Comparison of ENCODE assay signal across 8 mouse cellular contexts in genomic region chr16:44172297-44173154, GRCm38 (mm10). TPM values are rescaled to one million over a fixed set of nuclear protein-coding genes. Genes with fewer than 3 reads are reported as not detected.
A peak's percentile ranks its signal among the peaks of the same experiment; 100 is the strongest.
DNase-seq lines count a peak whose midpoint lies in the region; ATAC-seq and TF ChIP-seq lines count a peak whose summit lies in the region.

No protein-coding gene starts in this region.

- peak overlapping the region; percentile 99 for H3K27ac ChIP-seq in gastrocnemius, adult 2 months
- H3K27ac ChIP-seq in hindbrain, postnatal 0 days = peak overlapping the region; percentile 89
- peak overlapping the region; percentile 84 for H3K27ac ChIP-seq in left cerebral cortex, adult 2 months

- WGBS in hindbrain, postnatal 0 days = 1% methylated on average over 26 of the region's 26 CpGs

- H3K4me2 ChIP-seq in hindbrain, postnatal 0 days (ENCODE audit: low read depth, low read length) = peak overlapping the region; percentile 92

- intact Hi-C loops in gastrocnemius, adult 2 months (cut with DNase I) = loop anchor here (5.0 kb wide), 2 partner anchors 35 to 45 kb away; partner anchors contain the start of genes Atp6v1a and Naa50
- intact Hi-C loops in left cerebral cortex, adult 2 months (cut with DNase I) = loop anchor here (2.0 kb wide), 1 partner anchor 34 kb away; the partner anchor contains the start of genes Atp6v1a and Naa50

- H3K27me3 ChIP-seq in hindbrain, postnatal 0 days (ENCODE audit: insufficient read depth, low read length) = no peaks in the 10 kb centered on the region

- peak; percentile 51 for TF ChIP-seq CTCF in gastrocnemius, adult 2 months (IDR thresholded peaks at IDR 0.05)
- peak; percentile 69 for TF ChIP-seq CTCF in hindbrain, postnatal 0 days (IDR thresholded peaks at IDR 0.05; ENCODE audit: low read depth)
- peak; percentile 67 for TF ChIP-seq CTCF in left cerebral cortex, adult 2 months (IDR thresholded peaks at IDR 0.05)

- peak; percentile 99 for DNase-seq in ZHBTc4 (ENCODE audit: low read depth, low spot score)
- peak; percentile 99 for DNase-seq in gastrocnemius, adult 2 months
- peak; percentile 98 for DNase-seq in hindbrain, postnatal 0 days (ENCODE audit: low spot score)
- DNase-seq in left cerebral cortex, adult 2 months (ENCODE audit: extremely low spot score in 1 of 2, low spot score in 2 of 2) = peak; percentile 98 to 99
- peak; percentile 98 to 99 for DNase-seq in right cerebral cortex, adult 2 months (ENCODE audit: low spot score in 2 of 2)
- peak; percentile 98 for DNase-seq in urinary bladder, postnatal 14 days (ENCODE audit: low spot score)

- ATAC-seq in common myeloid progenitor, adult 5-6 weeks (replicated peaks; ENCODE audit: low read depth, poor library complexity, severe bottlenecking) = peak; percentile 96
- peak; percentile 100 for ATAC-seq in hindbrain, postnatal 0 days
- ATAC-seq in megakaryocyte, adult 5-6 weeks (ENCODE audit: poor library complexity, severe bottlenecking) = peak; percentile 95

- peak overlapping the region; percentile 92 for H3K9ac ChIP-seq in hindbrain, postnatal 0 days (replicated peaks; ENCODE audit: low read length)

- no peaks in the 10 kb centered on the region for H3K36me3 ChIP-seq in hindbrain, postnatal 0 days (ENCODE audit: insufficient read depth, low read length)

- peak overlapping the region; percentile 98 for H3K4me3 ChIP-seq in gastrocnemius, adult 2 months
- peak overlapping the region; percentile 90 for H3K4me3 ChIP-seq in hindbrain, postnatal 0 days (ENCODE audit: low read length)
- peak overlapping the region; percentile 83 for H3K4me3 ChIP-seq in left cerebral cortex, adult 2 months

- H3K9me3 ChIP-seq in hindbrain, postnatal 0 days (ENCODE audit: low read length) = no peaks in the 10 kb centered on the region

- H3K4me1 ChIP-seq in hindbrain, postnatal 0 days (ENCODE audit: insufficient read depth, low read length) = 0 out of 2 replicates have a peak, but pooled peaks cover 6% of the 10 kb centered on the region

RNA-seq across cellular contexts. Expression of gene Usf3, which starts 0.5 kb away (rescaled TPM):
- 14.4 and 18.0 TPM in 2 replicates for total RNA-seq in common myeloid progenitor, adult 5-6 weeks (2017)
- 10 to 100 TPM; 41.6 to 47.9 TPM for total RNA-seq in gastrocnemius, adult 2 months (2021)
- total RNA-seq in hindbrain, postnatal 0 days (2014; rRNA removed) = 13.8 and 14.1 TPM in 2 replicates
- 1.9 and 2.4 TPM in 2 replicates for polyA plus RNA-seq in hindbrain, postnatal 0 days (2015; fragmentation: Nextera tagmentation; extraction: Ambion mirVana)
- 10 to 100 TPM; 39.9 to 40.3 TPM for total RNA-seq in left cerebral cortex, adult 2 months (2021)
- total RNA-seq in megakaryocyte, adult 5-6 weeks (2015) = 36.9 and 41.7 TPM in 2 replicates
- total RNA-seq in megakaryocyte, adult 5-6 weeks (2017) = 13.9 and 17.6 TPM in 2 replicates

RNA-seq across cellular contexts. Expression of gene Naa50, which starts 32.9 kb away (rescaled TPM):
- total RNA-seq in common myeloid progenitor, adult 5-6 weeks (2017) = 144 and 169 TPM in 2 replicates
- 100 to 1,000 TPM; 181 to 195 TPM for total RNA-seq in gastrocnemius, adult 2 months (2021)
- 10.0 and 10.1 TPM in 2 replicates for total RNA-seq in hindbrain, postnatal 0 days (2014; rRNA removed)
- 56.3 and 56.6 TPM in 2 replicates for polyA plus RNA-seq in hindbrain, postnatal 0 days (2015; fragmentation: Nextera tagmentation; extraction: Ambion mirVana)
- 10 to 100 TPM; 61.6 to 62.8 TPM for total RNA-seq in left cerebral cortex, adult 2 months (2021)
- total RNA-seq in megakaryocyte, adult 5-6 weeks (2015) = 66.0 and 77.7 TPM in 2 replicates
- total RNA-seq in megakaryocyte, adult 5-6 weeks (2017) = 49.4 and 59.2 TPM in 2 replicates

RNA-seq across cellular contexts. Expression of gene Atp6v1a, which starts 33.0 kb away (rescaled TPM):
- total RNA-seq in common myeloid progenitor, adult 5-6 weeks (2017) = 54.5 and 62.3 TPM in 2 replicates
- total RNA-seq in gastrocnemius, adult 2 months (2021) = 10 to 100 TPM; 17.0 to 20.1 TPM
- 165 and 183 TPM in 2 replicates for total RNA-seq in hindbrain, postnatal 0 days (2014; rRNA removed)
- polyA plus RNA-seq in hindbrain, postnatal 0 days (2015; fragmentation: Nextera tagmentation; extraction: Ambion mirVana) = 161 TPM in 2 replicates
- total RNA-seq in left cerebral cortex, adult 2 months (2021) = 100 to 1,000 TPM; 428 to 489 TPM
- total RNA-seq in megakaryocyte, adult 5-6 weeks (2015) = 84.2 and 92.1 TPM in 2 replicates
- 111 and 131 TPM in 2 replicates for total RNA-seq in megakaryocyte, adult 5-6 weeks (2017)

Comparison
In these comparisons a context has a peak if more than half of its experiments do, and no peak if none do; other contexts are left out.
1. Peak in every context shown above with its lines: DNase-seq, ATAC-seq, H3K4me3 ChIP-seq and H3K27ac ChIP-seq.